Mouse (Mus musculus): ENCODE results near the gene Rnf145.

Rnf145 gene

DNA sequence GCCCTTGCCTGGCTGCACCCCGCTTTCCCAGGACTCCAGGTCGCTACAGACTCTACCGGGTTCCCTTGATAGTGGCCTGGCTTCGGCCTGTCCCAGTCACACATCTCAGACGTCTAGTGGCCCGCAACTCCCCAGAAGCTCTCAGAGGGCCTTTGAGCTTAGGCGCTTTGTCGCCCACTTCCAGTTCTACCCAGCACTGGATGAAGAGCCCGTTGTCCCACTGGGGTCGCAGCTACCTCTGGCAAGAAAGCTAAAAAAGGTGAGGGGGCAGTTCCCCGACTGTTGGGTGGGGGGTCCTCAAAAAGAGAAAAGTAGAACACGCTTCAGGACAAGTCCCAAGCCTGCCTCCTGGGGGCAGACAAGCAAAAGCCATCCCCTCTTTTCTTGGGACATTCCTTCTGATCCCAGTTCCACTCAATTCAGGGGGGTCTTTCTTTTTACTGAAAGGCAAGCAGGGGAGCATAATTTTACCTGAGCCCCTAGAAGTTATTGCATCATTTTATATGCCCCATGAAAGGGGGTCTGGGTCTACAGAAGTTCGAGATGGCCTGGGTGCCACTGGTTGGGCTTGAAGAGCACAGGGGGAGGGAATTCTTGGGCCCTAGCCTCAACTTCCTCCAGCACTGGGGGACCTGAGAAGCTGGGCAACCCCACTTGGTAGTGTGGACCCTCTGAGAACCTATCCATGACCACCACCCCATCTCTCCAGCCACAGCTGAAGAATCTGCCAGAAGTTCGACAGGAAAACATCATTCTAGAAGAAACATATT is 94.8 kb downstream of the Rnf145 start:
- no peak for DNase-seq (ENCODE audit: extremely low spot score, low read depth, low spot score)
